Mouse (Mus musculus) thymus, adult 2 months (tissue): ENCODE results near the gene Arhgap19.

Source experiments
- CTCF ChIP-seq: fragments of 200-500 bp; IDR thresholded peaks from 2 replicates; pipeline ENCODE4 v1.5.1; 2012; ENCODE audit warnings: mild to moderate bottlenecking, control low read depth, low read length, moderate library complexity, borderline replicate concordance; ENCODE audit not compliant: control insufficient read depth, poor library complexity, insufficient read depth; ENCODE audit errors: extremely low read depth
- POLR2A ChIP-seq: fragments of 200-500 bp; IDR thresholded peaks from 2 replicates; pipeline ENCODE4 v1.6.1; 2012; ENCODE audit warnings: mild to moderate bottlenecking, low read length, control low read depth, moderate library complexity; ENCODE audit not compliant: control insufficient read depth, poor library complexity, insufficient read depth; ENCODE audit errors: extremely low read depth

DNA sequence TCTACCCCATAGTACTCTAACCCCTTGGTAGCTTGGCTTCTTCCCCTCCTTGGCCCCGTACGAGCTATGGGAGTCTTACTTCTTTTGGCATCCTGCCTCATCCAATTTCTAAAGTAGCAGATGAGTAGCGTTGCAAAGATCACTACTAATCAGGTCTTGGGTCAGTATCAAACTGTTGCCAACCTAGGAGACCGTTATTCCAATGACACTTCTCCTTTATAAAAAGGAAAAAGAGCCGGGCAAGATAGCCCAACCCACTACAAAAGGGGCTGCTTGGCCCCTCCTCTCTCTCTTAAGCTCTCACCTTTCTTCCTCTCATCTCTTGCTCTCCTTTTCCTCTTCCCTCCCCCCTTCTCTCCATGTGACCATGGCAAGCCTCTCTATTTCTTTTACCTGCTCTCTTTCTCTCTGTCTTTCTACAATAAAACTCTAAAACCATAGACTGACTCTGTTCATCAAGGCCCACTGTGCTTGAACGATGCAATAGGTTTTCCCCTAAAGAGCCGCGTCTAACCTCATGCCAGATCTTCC is 6.3 kb upstream of the Arhgap19 start:
- no peak for TF ChIP-seq CTCF
- TF ChIP-seq POLR2A, result no peak
